Mouse (Mus musculus) layer of hippocampus, postnatal 10 days (tissue): Measurements from ENCODE around the gene Hdac11. TPM values are rescaled to one million over a fixed set of nuclear protein-coding genes. Genes with fewer than 3 reads are reported as not detected.
A peak's percentile ranks its signal among the peaks of the same experiment; 100 is the strongest.
"Not testable (repeated sequence)": the region's sequence is repeated elsewhere in the genome, so short reads cannot be mapped to it uniquely, and the experiment has no call there.

Experiments
- DNase-seq, 2 experiments: peaks; one replicate each; pipeline ENCODE4 v3.0.0; 2021; ENCODE audit warnings: low spot score in 2 of 2
- total RNA-seq, 2 experiments: library from RNA; stranded (reverse); gene quantifications; 2 replicates each; pipeline ENCODE4 v1.2.3; 2021

Gene Hdac11
- total RNA-seq, 2 experiments from 2014 or later, result 96.2 to 103 TPM

DNA sequence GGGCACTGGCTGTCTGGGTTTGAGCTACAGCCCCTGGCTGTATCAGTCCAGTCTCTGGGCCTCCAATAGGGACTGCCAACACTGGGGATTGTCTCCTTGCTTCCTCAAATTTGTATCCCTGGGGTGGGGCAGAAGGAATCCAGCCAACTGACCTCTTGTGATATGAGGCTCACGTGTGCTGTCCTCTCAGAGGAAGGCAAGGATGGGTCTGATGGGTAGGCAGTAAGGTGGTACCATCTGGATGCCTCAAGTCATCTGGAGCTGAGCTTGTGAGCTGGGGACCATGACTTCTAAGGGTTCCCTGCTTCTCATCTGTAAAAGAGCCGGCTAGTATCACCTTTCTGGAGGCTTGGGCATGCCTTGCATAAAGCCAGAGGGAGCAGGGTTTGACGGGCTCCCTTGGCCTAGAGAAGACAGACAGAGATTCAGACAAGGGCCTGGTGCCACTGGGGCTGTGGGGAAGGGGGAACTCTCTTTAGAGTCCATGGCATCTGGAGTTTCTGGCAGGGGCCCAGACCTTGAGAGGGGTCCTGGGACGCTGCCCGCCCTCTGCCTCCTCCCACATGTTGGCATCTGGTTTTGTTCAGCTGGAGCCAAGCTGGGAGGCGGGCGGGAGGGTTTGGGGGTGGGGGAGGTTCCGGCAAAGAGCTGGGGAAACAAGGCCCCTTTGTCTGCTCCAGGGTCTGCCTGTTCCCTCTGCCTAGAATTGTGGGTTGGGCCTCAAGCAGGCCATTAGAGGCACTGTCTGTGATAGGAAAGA is 44.1 kb downstream of the Hdac11 start:
- peak; percentile 78 to 83 for DNase-seq

- DNase-seq, result no peak
These were observed 45.4 kb downstream of the Hdac11 start for GRCm38 (mm10) chr6:91201881-91202341.

DNA sequence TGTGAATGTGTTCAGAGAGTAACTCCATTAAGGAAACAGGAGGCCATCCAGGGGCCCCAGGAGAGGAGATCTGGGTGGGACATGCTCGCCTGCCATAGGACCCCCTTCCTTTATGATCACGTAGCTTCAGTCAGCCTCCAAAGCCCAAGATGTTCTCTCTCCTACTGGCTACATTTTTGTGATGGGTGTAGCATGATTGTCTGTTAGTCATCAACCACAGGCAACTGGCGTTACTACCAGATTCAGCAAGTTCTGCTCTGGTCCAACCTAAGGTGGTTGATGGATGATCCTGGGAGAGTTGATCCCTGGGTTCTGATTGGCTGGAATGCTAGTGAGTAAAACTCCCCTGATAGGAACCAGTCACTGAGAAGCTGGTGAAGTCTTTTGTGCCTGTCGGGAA is 46.1 kb downstream of the Hdac11 start:
- no peak for DNase-seq

GRCm38 (mm10) chr6:91205346-91205745 is 48.9 kb downstream of the Hdac11 start:
- DNase-seq, result no peak

GRCm38 (mm10) chr6:91205791-91206190 is 49.3 kb downstream of the Hdac11 start:
- no peak for DNase-seq

- DNase-seq, result no peak
These were observed 51.0 kb downstream of the Hdac11 start for GRCm38 (mm10) chr6:91207491-91207890.

GRCm38 (mm10) chr6:91209780-91210179 is 53.3 kb downstream of the Hdac11 start:
- no peak for DNase-seq

DNA sequence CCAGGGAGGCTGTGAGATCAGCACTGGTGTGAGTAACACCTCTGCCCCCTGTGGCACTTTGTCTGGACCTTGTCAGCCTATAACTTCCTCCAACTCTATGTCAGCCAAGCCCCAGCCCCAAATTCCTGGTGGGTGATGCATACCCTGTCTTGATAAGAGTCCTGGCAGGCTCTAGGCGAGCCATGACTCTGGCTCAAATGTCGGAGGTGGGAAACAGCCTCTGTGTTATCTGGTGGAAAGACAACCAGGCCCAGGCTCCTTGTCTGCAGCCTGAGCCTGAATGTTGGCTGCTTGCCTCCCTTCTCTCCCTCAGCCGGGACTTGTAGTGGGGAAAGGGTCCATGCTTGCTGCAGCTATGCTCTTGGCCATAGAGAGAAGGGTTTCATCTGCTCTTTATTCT is 54.4 kb downstream of the Hdac11 start:
- no peak for DNase-seq

DNA sequence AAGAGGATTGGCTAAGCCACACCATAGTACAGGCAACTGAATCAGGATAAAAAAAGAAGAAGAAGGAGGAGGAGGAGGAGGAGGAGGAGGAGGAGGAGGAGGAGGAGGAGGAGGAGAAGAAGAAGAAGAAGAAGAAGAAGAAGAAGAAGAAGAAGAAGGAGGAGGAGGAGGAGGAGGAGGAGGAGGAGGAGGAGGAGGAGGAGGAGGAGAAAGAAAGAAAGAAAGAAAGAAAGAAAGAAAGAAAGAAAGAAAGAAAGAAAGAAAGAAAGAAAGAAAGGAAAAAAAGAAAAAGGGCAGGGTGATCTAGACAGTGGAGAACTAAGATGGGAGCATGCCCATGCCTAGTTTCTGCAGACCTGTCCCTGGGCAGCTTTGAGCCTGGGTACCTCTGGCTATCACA is 55.7 kb downstream of the Hdac11 start, which contains the start of gene Fbln2:
TSS of gene Fbln2 (plus strand) at position 301 of the 400 bp plus-strand sequence.
- DNase-seq, result not testable (repeated sequence)

DNA sequence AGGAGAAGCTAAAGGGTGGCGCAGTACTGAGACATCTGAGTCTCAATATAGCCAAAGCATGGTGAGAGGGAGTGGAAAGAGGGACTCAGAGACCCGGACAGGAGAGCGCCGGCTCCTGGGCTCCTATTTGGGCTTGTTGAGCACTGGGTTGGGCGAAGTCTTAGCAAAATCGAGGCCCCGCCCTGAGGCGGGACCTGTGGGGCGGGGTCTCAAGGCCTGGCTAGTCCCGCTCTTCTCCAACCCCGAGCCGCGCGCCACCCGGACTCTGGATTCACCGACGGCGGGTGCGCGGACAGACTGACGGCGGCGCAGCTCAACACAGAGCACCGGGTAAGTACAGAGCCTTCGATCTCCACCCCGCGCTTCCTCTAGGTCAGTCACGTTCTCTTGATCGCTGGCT is 56.1 kb downstream of the Hdac11 start:
- DNase-seq, result peak in 1 of 2 experiments; percentile 60

DNA sequence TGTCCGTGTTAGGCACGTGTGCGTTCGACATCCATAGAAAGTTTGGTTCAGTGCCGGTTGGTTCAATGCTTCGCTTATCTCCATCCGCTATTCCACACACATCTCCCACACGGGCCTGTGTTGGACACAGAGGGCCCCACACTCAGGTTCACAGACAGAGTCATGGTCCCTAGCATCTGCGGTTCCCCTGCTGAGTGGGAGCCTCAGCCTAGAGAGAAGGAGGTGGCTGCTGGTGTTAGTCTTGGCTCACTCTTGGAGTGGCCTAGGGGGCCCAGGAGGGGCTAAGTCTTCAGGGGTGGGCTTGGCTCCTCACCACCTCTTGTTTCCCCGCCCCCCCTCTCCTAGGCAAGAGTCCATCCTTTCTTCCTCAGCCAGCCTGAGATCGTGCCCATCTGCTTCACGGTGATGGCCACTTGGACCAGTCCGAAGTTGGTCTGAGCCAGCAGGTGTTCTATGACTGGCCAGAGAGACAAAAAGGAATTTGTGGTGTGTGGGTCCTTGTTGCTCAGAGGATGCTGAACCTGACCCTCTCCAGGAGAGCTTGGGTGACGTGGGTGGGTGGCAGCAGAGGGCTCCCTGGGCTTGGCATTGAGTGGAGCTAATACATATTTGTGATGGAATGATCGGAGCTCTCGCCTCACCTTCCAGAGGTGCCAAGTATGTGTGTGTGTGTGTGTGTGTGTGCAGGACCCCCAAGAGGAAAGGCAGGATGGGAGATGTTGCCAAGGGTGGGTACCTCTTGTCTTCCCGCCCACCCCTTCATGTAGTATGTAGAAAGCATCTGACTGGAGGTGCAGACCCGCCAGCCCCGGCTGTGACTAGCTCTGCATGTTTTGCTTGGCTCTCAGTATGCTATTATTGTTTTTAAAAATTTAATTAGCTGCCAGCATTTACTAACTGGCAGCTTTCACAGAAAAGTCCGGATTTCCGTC is 57.1 kb downstream of the Hdac11 start:
- DNase-seq, result no peak

DNA sequence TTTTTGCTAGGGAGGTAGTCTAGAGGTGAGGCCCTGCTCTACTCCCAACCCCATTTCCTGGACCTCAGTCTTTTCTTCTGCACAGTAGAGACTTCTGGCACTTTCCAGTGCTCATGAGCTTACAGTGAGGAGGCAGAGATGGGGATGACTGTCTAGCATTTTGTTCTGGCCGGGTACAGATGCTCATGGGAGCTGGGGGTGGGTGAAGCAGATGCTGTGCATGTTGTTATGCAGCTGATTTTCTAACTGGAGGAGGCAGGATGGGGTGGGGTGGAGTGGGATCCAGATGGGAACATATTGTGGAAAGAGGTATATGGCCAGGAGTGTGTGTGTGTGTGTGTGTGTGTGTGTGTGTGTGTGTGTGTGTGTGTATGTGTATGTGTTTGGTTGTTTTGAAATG is 59.0 kb downstream of the Hdac11 start:
- no peak for DNase-seq

DNA sequence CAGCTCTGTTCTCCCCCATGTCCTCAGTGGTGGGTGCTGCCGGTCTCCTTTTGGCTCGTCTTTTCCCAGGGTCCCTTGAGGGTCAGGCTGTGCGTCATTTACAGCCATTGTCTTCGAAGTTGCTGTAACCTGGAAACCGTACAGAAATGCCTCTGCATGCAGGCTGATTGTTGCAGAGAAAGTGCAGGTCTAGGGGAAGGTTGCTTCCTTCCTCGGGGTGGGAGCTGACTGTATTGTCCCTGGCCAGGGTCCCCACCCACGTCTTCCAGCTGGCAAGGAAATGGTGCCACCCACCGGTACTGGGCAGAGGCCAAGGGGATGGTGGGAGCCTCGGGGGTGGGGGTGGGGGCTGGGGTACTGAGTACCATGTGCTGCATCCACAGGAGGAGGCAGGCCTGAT is 62.0 kb downstream of the Hdac11 start:
- DNase-seq, result no peak

DNA sequence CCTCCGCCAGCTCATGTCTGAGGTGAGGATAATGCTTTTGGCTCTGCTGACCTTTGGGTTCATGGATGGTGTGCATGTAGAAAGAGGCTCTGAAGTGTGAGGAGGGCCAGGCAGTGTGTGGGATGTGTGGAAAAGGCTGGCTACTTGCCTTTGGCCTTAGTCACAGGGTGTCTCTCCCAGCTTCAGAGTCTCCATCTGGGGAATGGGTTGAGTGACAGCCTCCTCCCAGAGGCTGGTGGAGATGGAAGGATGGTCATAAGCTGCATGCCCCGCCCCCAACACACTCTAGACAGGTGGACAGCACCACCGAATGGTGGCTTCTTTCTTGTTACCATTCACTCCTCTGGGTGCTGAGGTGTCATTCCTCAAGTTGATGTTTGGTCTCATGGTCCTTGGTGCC is 62.4 kb downstream of the Hdac11 start:
- DNase-seq, result no peak

DNA sequence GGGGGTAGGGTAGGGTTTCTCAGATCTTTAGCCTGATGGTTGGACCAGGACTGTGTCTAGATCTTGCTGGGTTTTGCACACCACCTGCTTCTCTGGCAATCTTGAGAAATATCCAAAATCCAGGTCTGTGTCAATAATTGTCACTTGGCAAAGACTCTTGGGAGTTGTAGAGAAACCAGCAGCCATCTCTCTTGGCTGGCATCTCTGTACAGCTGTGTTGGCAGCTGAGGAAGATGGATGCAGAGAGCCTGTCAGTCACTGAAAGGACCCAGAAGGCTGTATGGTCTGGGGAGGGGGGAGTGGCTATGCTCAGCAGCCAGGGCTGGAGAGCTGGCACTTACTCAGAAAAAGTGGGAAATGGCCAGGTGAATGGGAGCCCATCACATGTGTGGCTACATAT is 63.6 kb downstream of the Hdac11 start:
- DNase-seq, result no peak

DNA sequence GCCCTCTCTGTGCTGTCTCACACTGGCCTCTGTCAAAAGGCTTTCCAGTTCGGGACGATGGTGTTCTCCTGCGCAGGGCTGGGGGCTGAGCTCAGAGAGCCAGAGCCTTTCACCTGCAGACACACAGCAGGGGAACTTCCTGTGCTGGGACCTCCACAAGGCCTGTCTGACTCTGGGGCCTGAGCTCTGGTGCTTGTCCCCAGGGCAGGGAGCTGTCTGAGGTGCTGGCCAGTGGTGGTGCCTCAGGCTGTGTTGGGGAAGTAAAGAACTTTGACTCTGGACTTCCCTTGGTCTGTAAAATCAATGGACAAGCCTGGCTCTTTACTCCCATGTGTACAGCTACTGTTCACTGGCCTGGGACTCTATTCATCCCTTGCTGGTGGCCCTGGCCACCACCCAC is 64.6 kb downstream of the Hdac11 start:
- DNase-seq, result no peak

GRCm38 (mm10) chr6:91222694-91223346 is 66.4 kb downstream of the Hdac11 start:
- DNase-seq, result no peak
